Mouse (Mus musculus): Measurements from ENCODE around the gene Cdc42bpb.

DNA sequence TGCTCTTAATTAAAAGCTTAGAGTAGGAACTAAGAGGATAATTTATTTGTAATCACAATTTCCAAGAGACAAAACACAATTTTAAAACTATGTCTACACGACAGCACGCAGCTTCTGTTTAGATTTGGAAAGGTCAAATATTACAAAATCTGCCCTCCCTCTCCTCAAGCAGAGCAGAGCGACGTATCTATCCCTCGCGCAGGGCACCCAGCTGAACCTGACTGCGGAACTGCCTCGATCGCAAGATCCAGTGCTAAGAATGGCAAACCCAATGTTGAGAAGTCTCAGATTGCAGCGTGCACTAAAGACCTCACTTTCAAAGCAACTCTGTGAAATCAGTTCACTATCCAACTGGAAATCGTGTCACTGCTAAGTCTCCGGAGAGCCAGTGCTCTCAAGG is 2.0 kb downstream of the Cdc42bpb start:
- TF ChIP-seq POLR2A (IDR thresholded peaks at IDR 0.05; ENCODE audit: control insufficient read depth, low read depth, low read length) (no peak), CTCF (IDR thresholded peaks at IDR 0.05; ENCODE audit: control insufficient read depth, insufficient read depth, insufficient replicate concordance, low read depth, low read length) (no peak)
